Comparison of ENCODE assay signal across 11 mouse cellular contexts in the genomic region with DNA sequence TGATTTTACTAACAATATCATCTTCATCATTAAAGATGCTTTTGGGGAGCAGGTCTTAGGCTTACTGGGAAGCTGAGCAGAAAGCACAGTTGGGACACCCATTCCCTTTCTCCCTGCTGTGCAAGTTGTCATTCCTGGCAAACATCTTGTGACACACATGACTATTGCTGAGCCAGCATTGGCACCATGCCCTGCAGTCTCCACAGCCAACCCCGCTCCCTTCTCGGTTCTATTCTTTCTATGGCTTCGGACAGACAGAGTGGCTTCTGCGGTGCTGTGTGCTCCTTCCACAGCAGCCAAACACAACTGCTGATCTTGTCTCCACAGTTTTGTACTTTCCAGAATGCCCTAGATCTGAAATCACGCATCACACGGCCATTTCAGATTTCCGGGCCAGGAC.
A peak's percentile ranks its signal among the peaks of the same experiment; 100 is the strongest.
DNase-seq lines count a peak whose midpoint lies in the region; ATAC-seq and TF ChIP-seq lines count a peak whose summit lies in the region.
"Had no signal": no experiment of that assay in that cellular context is flagged by ENCODE, and none has a peak within 500 bp of the region (broad histone marks: within the 10 kb centered on the region; RNA-seq: fewer than 3 reads in every experiment).

No protein-coding gene starts in this region.

- 85% methylated on average over 7 of the region's 7 CpGs for WGBS in liver, embryonic 11.5 days

- H3K4me2 ChIP-seq in liver, embryonic 11.5 days: no peak overlapping the region
- H3K4me2 ChIP-seq: embryonic facial prominence, embryonic 15.5 days had no signal

- no peak overlapping the region for H3K4me3 ChIP-seq in layer of hippocampus, adult 2 months
- H3K4me3 ChIP-seq in liver, embryonic 11.5 days (ENCODE audit: low read depth, low read length): no peak overlapping the region
- H3K4me3 ChIP-seq: embryonic facial prominence, embryonic 15.5 days had no signal

- H3K27ac ChIP-seq in layer of hippocampus, adult 2 months: no peak overlapping the region
- H3K27ac ChIP-seq in liver, embryonic 11.5 days (ENCODE audit: low read depth, low read length): no peak overlapping the region
- H3K27ac ChIP-seq: embryonic facial prominence, embryonic 15.5 days had no signal

- no peak for TF ChIP-seq CTCF in layer of hippocampus, adult 2 months (conservative IDR thresholded peaks at IDR 0.05)

- H3K27me3 ChIP-seq in liver, embryonic 11.5 days (replicated peaks; ENCODE audit: control insufficient read depth, insufficient read depth, low read length): peaks cover 25% of the 10 kb centered on the region

- peak; percentile 31 for DNase-seq in kidney, adult 18-20 months
- DNase-seq in kidney, adult 11 months: no peak
- DNase-seq in adipocyte (ENCODE audit: low spot score): peak; percentile 64
- DNase-seq in adrenal gland, postnatal 14 days: peak; percentile 73
- peak; percentile 52 to 62 for DNase-seq in layer of hippocampus, adult 2 months (ENCODE audit: low spot score in 2 of 2)
- no peak for DNase-seq in gastrocnemius, postnatal 25 days
- DNase-seq in liver, embryonic 11.5 days (ENCODE audit: low spot score): no peak
- DNase-seq: midbrain, embryonic 14.5 days had no signal

- H3K9ac ChIP-seq in liver, embryonic 11.5 days (ENCODE audit: low read depth, low read length): no peak overlapping the region
- H3K9ac ChIP-seq: embryonic facial prominence, embryonic 15.5 days had no signal

- no peak for ATAC-seq in liver, embryonic 11.5 days (replicated peaks; ENCODE audit: low FRiP score)
- ATAC-seq: hindbrain, embryonic 16.5 days had no signal

- H3K36me3 ChIP-seq in liver, embryonic 11.5 days (ENCODE audit: control insufficient read depth, insufficient read depth, low read length): no peaks in the 10 kb centered on the region
- H3K36me3 ChIP-seq: embryonic facial prominence, embryonic 15.5 days; G1E had no signal

- no peaks in the 10 kb centered on the region for H3K9me3 ChIP-seq in liver, embryonic 11.5 days (ENCODE audit: control insufficient read depth, low read length)
- H3K9me3 ChIP-seq: embryonic facial prominence, embryonic 15.5 days had no signal

- no peaks in the 10 kb centered on the region for H3K4me1 ChIP-seq in liver, embryonic 11.5 days (replicated peaks; ENCODE audit: control insufficient read depth, insufficient read depth, low read length)

Comparison
In these comparisons a context has a peak if more than half of its experiments do, and no peak if none do; other contexts are left out.
1. DNase-seq: peak in kidney, adult 18-20 months (single experiment), adipocyte (single experiment), adrenal gland, postnatal 14 days (single experiment) and layer of hippocampus, adult 2 months (2 of 2); none in kidney, adult 11 months (single experiment), gastrocnemius, postnatal 25 days (single experiment) and liver, embryonic 11.5 days (single experiment).